Mouse (Mus musculus) adipocyte (in vitro differentiated cells): ENCODE data around the gene Eps15.

Source experiments
- DNase-seq: peaks from one replicate; pipeline ENCODE4 v3.0.0-alpha.2; 2016; ENCODE audit warnings: low spot score

Eps15 gene

DNA sequence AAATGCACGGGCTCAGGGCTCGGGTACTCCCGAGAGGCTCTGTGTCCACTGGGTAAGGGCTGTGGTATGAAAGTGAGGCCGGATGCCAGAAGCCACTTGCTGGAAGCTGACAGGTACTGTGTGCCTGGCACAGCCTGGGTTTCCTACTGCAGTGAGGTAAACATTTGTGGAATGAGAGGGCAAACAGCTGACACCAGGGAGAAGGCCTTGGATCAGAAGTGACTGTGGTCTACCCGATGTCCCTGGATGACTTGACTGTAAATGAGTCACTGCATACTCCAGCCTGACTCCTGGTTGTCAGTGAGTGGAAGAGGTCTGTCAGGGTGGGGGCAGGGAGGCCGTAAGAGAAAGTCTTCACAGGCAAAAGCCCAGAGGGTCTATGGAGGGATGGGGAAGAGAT is 153.6 kb downstream of the Eps15 start:
- DNase-seq = no peak

- DNase-seq = no peak
Observed at GRCm38 (mm10) chr4:109434256-109434655, 154.2 kb downstream of the Eps15 start.
